Comparison of ENCODE assay signal across 8 mouse cellular contexts in genomic region chr3:142394796-142395508, GRCm38 (mm10). TPM values are rescaled to one million over a fixed set of nuclear protein-coding genes. Genes with fewer than 3 reads are reported as not detected.
DNase-seq lines count a peak whose midpoint lies in the region; ATAC-seq and TF ChIP-seq lines count a peak whose summit lies in the region.

No protein-coding gene starts in this region.

- in situ Hi-C loops in Patski (cut with MboI; ENCODE audit: low pct_unique_long_range_greater_than_20kb): loop anchor here (5.0 kb wide), 2 partner anchors 42 to 88 kb away; no protein-coding TSS in a partner anchor

- H3K9me3 ChIP-seq in hindbrain, embryonic 16.5 days (ENCODE audit: control insufficient read depth, low read length): no peaks in the 10 kb centered on the region

- under 1% methylated on average over 51 of the region's 64 CpGs for WGBS in hindbrain, embryonic 16.5 days

- peak overlapping the region; percentile 89 for H3K4me2 ChIP-seq in hindbrain, embryonic 16.5 days (ENCODE audit: low read length)

- H3K9ac ChIP-seq in hindbrain, embryonic 16.5 days (ENCODE audit: low read depth, low read length): peak overlapping the region; percentile 79

- peak; percentile 66 for TF ChIP-seq CTCF in Patski (IDR thresholded peaks at IDR 0.05)
- peak; percentile 32; the same call in 1 of the 2 replicates for TF ChIP-seq CTCF in gastrocnemius, adult 2 months (IDR thresholded peaks at IDR 0.05)

- POLR2A ChIA-PET in Patski (lab: Charles Lee): interaction anchor here (0.7 to 2.5 kb wide), 12 partner anchors 20 to 100 kb away, joined by 3 to 14 read pairs (median 4); no protein-coding TSS in a partner anchor

- H3K27me3 ChIP-seq in Patski: no peaks in the 10 kb centered on the region
- H3K27me3 ChIP-seq in hindbrain, embryonic 16.5 days (replicated peaks; ENCODE audit: control insufficient read depth, insufficient read depth, low read length): no peaks in the 10 kb centered on the region

- H3K4me1 ChIP-seq in hindbrain, embryonic 16.5 days (ENCODE audit: control insufficient read depth, insufficient read depth, low read depth, low read length): peaks cover 8% of the 10 kb centered on the region; the same call in 1 of the 2 replicates

- intact Hi-C loops in gastrocnemius, adult 2 months (cut with DNase I): loop anchor here (1.0 kb wide), 2 partner anchors 27 to 45 kb away; no protein-coding TSS in a partner anchor
- intact Hi-C loops in left cerebral cortex, postnatal 36 days (cut with DNase I): loop anchor here (5.0 kb wide), 1 partner anchor 83 kb away; no protein-coding TSS in a partner anchor

- peak; percentile 68 for ATAC-seq in Patski
- ATAC-seq in hindbrain, embryonic 16.5 days: peak; percentile 81

- peak overlapping the region; percentile 100 for H3K27ac ChIP-seq in gastrocnemius, adult 2 months
- peak overlapping the region; percentile 72 for H3K27ac ChIP-seq in hindbrain, embryonic 16.5 days (ENCODE audit: low read depth, low read length)

- H3K36me3 ChIP-seq in hindbrain, embryonic 16.5 days (ENCODE audit: control insufficient read depth, insufficient read depth, low read length): no peaks in the 10 kb centered on the region

- CTCF ChIA-PET in Patski (lab: Charles Lee): interaction anchor here (1.0 to 4.3 kb wide), 22 partner anchors 14 to 112 kb away, joined by 3 to 46 read pairs (median 6); no protein-coding TSS in a partner anchor

- H3K4me3 ChIP-seq in gastrocnemius, adult 2 months: peak overlapping the region; percentile 97
- H3K4me3 ChIP-seq in hindbrain, embryonic 16.5 days (ENCODE audit: low read length): peak overlapping the region; percentile 90

- DNase-seq in Patski (ENCODE audit: low read depth, low spot score): peak; percentile 61
- DNase-seq in cerebellum, postnatal 25 days: peak; percentile 22 to 29
- DNase-seq in gastrocnemius, adult 2 months: peak; percentile 91
- peak; percentile 11 to 31 for DNase-seq in left cerebral cortex, postnatal 36 days (ENCODE audit: low spot score in 2 of 2)
- peak; percentile 55 for DNase-seq in mesoderm, embryonic 11.5 days (ENCODE audit: low read depth, low spot score)
- DNase-seq in right cerebral cortex, postnatal 4 days: peak; percentile 11
- peak; percentile 80 for DNase-seq in yolk sac, embryonic 10.5 days (ENCODE audit: low spot score)

RNA-seq across cellular contexts. Expression of gene Pdlim5, which starts 0.5 kb away (rescaled TPM):
- 145 TPM for polyA plus RNA-seq in Patski (2021)
- total RNA-seq in gastrocnemius, adult 2 months (2021): 100 to 1,000 TPM; 585 to 709 TPM
- 19.2 and 20.2 TPM in 2 replicates for polyA plus RNA-seq in hindbrain, embryonic 16.5 days (2015; fragmentation: Nextera tagmentation; extraction: Ambion mirVana)
- total RNA-seq in left cerebral cortex, postnatal 36 days (2021): 10 to 100 TPM; 16.7 to 21.0 TPM

Comparison
In these comparisons a context has a peak if more than half of its experiments do, and no peak if none do; other contexts are left out.
1. Peak in every context shown above with its lines: DNase-seq, ATAC-seq, H3K4me3 ChIP-seq and H3K27ac ChIP-seq.
2. DNase-seq: peak in every context shown above with its lines; median percentile 91 in gastrocnemius, adult 2 months; 80 in yolk sac, embryonic 10.5 days; 61 in Patski; 55 in mesoderm, embryonic 11.5 days; 26 in cerebellum, postnatal 25 days; 21 in left cerebral cortex, postnatal 36 days; 11 in right cerebral cortex, postnatal 4 days.
3. RNA of gene Pdlim5, which starts 0.5 kb away (total RNA-seq): 585 to 709 TPM in gastrocnemius, adult 2 months; 16.7 to 21.0 TPM in left cerebral cortex, postnatal 36 days; every median in the first group is over 10 times any median in the second.